Mouse (Mus musculus) forebrain, embryonic 16.5 days (tissue): ENCODE measurements around the gene Gm11627. TPM values are rescaled to one million over a fixed set of nuclear protein-coding genes. Genes with fewer than 3 reads are reported as not detected.

Experiments used
- ATAC-seq: fragments of 200-750 bp; cut with Nextera tagmentation; 2 replicates; pipeline ENCODE4 v1.8.0; 2017; ENCODE audit warnings: mild to moderate bottlenecking, moderate library complexity
- H3K27ac ChIP-seq: fragments of 300-500 bp; sonication (generic); 2 replicates; pipeline ENCODE4 v1.5.1; 2014; ENCODE audit warnings: low read length, control low read depth
- H3K27me3 ChIP-seq: fragments of 300-500 bp; sonication (generic); replicated peaks from 2 replicates; pipeline ENCODE4 v1.6.1; 2014; ENCODE audit warnings: low read length; ENCODE audit not compliant: control insufficient read depth, insufficient read depth
- H3K36me3 ChIP-seq: fragments of 300-500 bp; sonication (generic); 2 replicates; pipeline ENCODE4 v1.6.1; 2014; ENCODE audit not compliant: control insufficient read depth, insufficient read depth
- H3K4me1 ChIP-seq: fragments of 300-500 bp; sonication (generic); replicated peaks from 2 replicates; pipeline ENCODE4 v1.6.1; 2014; ENCODE audit warnings: low read length; ENCODE audit not compliant: control insufficient read depth, insufficient read depth
- H3K4me2 ChIP-seq: fragments of 300-500 bp; sonication (generic); 2 replicates; pipeline ENCODE4 v1.6.1; 2014; ENCODE audit warnings: mild to moderate bottlenecking, low read length, control low read depth
- H3K4me3 ChIP-seq: fragments of 300-500 bp; sonication (generic); replicated peaks from 2 replicates; pipeline ENCODE4 v1.5.1; 2014; ENCODE audit warnings: mild to moderate bottlenecking, low read length, control low read depth
- H3K9ac ChIP-seq: fragments of 300-500 bp; sonication (generic); replicated peaks from 2 replicates; pipeline ENCODE4 v1.6.1; 2014; ENCODE audit warnings: low read depth, low read length, control low read depth
- H3K9me3 ChIP-seq: fragments of 300-500 bp; sonication (generic); 2 replicates; pipeline ENCODE4 v1.6.1; 2016; ENCODE audit warnings: low read length; ENCODE audit not compliant: control insufficient read depth
- WGBS: fragments of 180-500 bp; shearing (Covaris S2); extraction: QIAGEN DNeasy Blood & Tissue Kit; methylation state at CpG from one replicate; pipeline ENCODE4 v1.1.7; 2014; 5-methylcytosine and 5-hydroxymethylcytosine counted together
- polyA plus RNA-seq: library from polyadenylated mRNA; unstranded; fragments of >200 nt; fragmentation: Nextera tagmentation; extraction: Ambion mirVana; gene quantifications from 2 replicates; pipeline ENCODE4 v1.2.1, GENCODE M21; 2015

Gene Gm11627
- polyA plus RNA-seq, 1 experiment from 2014 or later, result 6.4 TPM

GRCm38 (mm10) chr11:102604010-102604584 lies 24.8 kb upstream of the Gm11627 start, which contains the start of gene Fzd2:
Gene Fzd2, plus strand, starts transcription at chr11:102604396.
- Histone ChIP-seq H3K27me3 (no peaks in the 10 kb centered on the region), H3K4me1 (peaks cover 18% of the 10 kb centered on the region), H3K27ac (peak within 1 kb of the TSS; percentile 96), H3K9ac (peak within 1 kb of the TSS; percentile 80), H3K36me3 (no peaks in the 10 kb centered on the region), H3K9me3 (no peaks in the 10 kb centered on the region), H3K4me2 (peak within 1 kb of the TSS; percentile 71), H3K4me3 (peak within 1 kb of the TSS; percentile 73)
- under 1% methylated on average over 27 of the region's 31 CpGs for WGBS
- peak; percentile 93 for ATAC-seq

GRCm38 (mm10) chr11:102603496-102603850 lies 24.2 kb upstream of the Gm11627 start:
- peak overlapping the region; percentile 90 for H3K27ac ChIP-seq
- no peaks in the 10 kb centered on the region for H3K27me3 ChIP-seq
- under 1% methylated on average over 10 of the region's 10 CpGs for WGBS
- peak overlapping the region; percentile 73 for H3K4me3 ChIP-seq
- peak; percentile 73 for ATAC-seq
- no peaks in the 10 kb centered on the region for H3K9me3 ChIP-seq
- H3K4me1 ChIP-seq, result peaks cover 12% of the 10 kb centered on the region
- H3K4me2 ChIP-seq, result peak overlapping the region; percentile 71
- H3K36me3 ChIP-seq, result no peaks in the 10 kb centered on the region
- peak overlapping the region; percentile 40 for H3K9ac ChIP-seq

- peak overlapping the region; percentile 40 for H3K9ac ChIP-seq
- H3K9me3 ChIP-seq, result no peaks in the 10 kb centered on the region
- H3K4me1 ChIP-seq, result peaks cover 7% of the 10 kb centered on the region
- under 1% methylated on average over 13 of the region's 13 CpGs for WGBS
- peak overlapping the region; percentile 90 for H3K27ac ChIP-seq
- no peaks in the 10 kb centered on the region for H3K36me3 ChIP-seq
- ATAC-seq, result no peak
- H3K4me3 ChIP-seq, result peak overlapping the region; percentile 73
- no peaks in the 10 kb centered on the region for H3K27me3 ChIP-seq
- peak overlapping the region; percentile 71 for H3K4me2 ChIP-seq
Observed at GRCm38 (mm10) chr11:102602816-102603495, 23.7 kb upstream of the Gm11627 start.

GRCm38 (mm10) chr11:102599912-102600311 lies 20.7 kb upstream of the Gm11627 start:
- WGBS, result 92% methylated on average over 3 of the region's 3 CpGs
- H3K4me3 ChIP-seq, result no peak overlapping the region
- H3K9ac ChIP-seq, result no peak overlapping the region
- H3K9me3 ChIP-seq, result no peaks in the 10 kb centered on the region
- no peaks in the 10 kb centered on the region for H3K36me3 ChIP-seq
- H3K27ac ChIP-seq, result no peak overlapping the region
- H3K27me3 ChIP-seq, result no peaks in the 10 kb centered on the region
- ATAC-seq, result no peak
- H3K4me1 ChIP-seq, result peaks cover 8% of the 10 kb centered on the region
- no peak overlapping the region for H3K4me2 ChIP-seq

- H3K9ac ChIP-seq, result no peak overlapping the region
- WGBS, result 2% methylated on average over 4 of the region's 4 CpGs
Observed at GRCm38 (mm10) chr11:102595341-102595820, 16.1 kb upstream of the Gm11627 start.

GRCm38 (mm10) chr11:102587554-102587953 lies 8.3 kb upstream of the Gm11627 start:
- Histone ChIP-seq H3K36me3 (no peaks in the 10 kb centered on the region), H3K4me1 (no peaks in the 10 kb centered on the region), H3K4me2 (no peak overlapping the region), H3K27ac (no peak overlapping the region), H3K9ac (no peak overlapping the region), H3K27me3 (no peaks in the 10 kb centered on the region), H3K4me3 (no peak overlapping the region), H3K9me3 (no peaks in the 10 kb centered on the region)
- 68% methylated on average over 3 of the region's 3 CpGs for WGBS
- no peak for ATAC-seq

More at GRCm38 (mm10) chr11:102595341-102595820, 16.1 kb upstream of the Gm11627 start:
- H3K36me3 ChIP-seq, result no peaks in the 10 kb centered on the region
- H3K4me2 ChIP-seq, result no peak overlapping the region
- H3K9me3 ChIP-seq, result no peaks in the 10 kb centered on the region
- H3K4me3 ChIP-seq, result no peak overlapping the region
- ATAC-seq, result no peak
- H3K4me1 ChIP-seq, result peaks cover 8% of the 10 kb centered on the region
- no peak overlapping the region for H3K27ac ChIP-seq
- no peaks in the 10 kb centered on the region for H3K27me3 ChIP-seq

- H3K4me3 ChIP-seq, result no peak overlapping the region
- no peak overlapping the region for H3K9ac ChIP-seq
- ATAC-seq, result no peak
- H3K27me3 ChIP-seq, result no peaks in the 10 kb centered on the region
- H3K9me3 ChIP-seq, result no peaks in the 10 kb centered on the region
- H3K4me2 ChIP-seq, result no peak overlapping the region
- H3K36me3 ChIP-seq, result no peaks in the 10 kb centered on the region
- H3K4me1 ChIP-seq, result peaks cover 9% of the 10 kb centered on the region
- 96% methylated on average over 4 of the region's 4 CpGs for WGBS
- no peak overlapping the region for H3K27ac ChIP-seq
Observed at GRCm38 (mm10) chr11:102586445-102587130, 7.3 kb upstream of the Gm11627 start.

GRCm38 (mm10) chr11:102582736-102583135 lies 3.5 kb upstream of the Gm11627 start:
- H3K4me3 ChIP-seq, result no peak overlapping the region
- H3K9ac ChIP-seq, result no peak overlapping the region
- ATAC-seq, result no peak
- H3K27me3 ChIP-seq, result no peaks in the 10 kb centered on the region
- no peaks in the 10 kb centered on the region for H3K9me3 ChIP-seq
- no peaks in the 10 kb centered on the region for H3K36me3 ChIP-seq
- 37% methylated on average over 5 of the region's 5 CpGs for WGBS
- H3K27ac ChIP-seq, result no peak overlapping the region; the same call in 1 of the 2 replicates
- peaks cover 28% of the 10 kb centered on the region for H3K4me1 ChIP-seq
- no peak overlapping the region for H3K4me2 ChIP-seq

GRCm38 (mm10) chr11:102582016-102582610 lies 2.9 kb upstream of the Gm11627 start:
- Histone ChIP-seq H3K36me3 (no peaks in the 10 kb centered on the region), H3K4me3 (no peak overlapping the region), H3K27ac (peak overlapping the region; percentile 64), H3K4me1 (peaks cover 28% of the 10 kb centered on the region), H3K27me3 (no peaks in the 10 kb centered on the region), H3K9me3 (no peaks in the 10 kb centered on the region), H3K4me2 (no peak overlapping the region), H3K9ac (no peak overlapping the region)
- no peak for ATAC-seq
- WGBS, result 19% methylated on average over 13 of the region's 13 CpGs
